Mouse (Mus musculus): ENCODE measurements around the gene Eid2. TPM values are rescaled to one million over a fixed set of nuclear protein-coding genes. Genes with fewer than 3 reads are reported as not detected.
A peak's percentile ranks its signal among the peaks of the same experiment; 100 is the strongest.

The Eid2 gene
- polyA plus RNA-seq, 1 experiment from 2014 or later = 3.2 TPM

GRCm38 (mm10) chr7:28255476-28255875, 12.2 kb upstream of the Eid2 start:
- Histone ChIP-seq H3K4me1 (replicated peaks; ENCODE audit: control insufficient read depth, insufficient read depth, low read length) (no peaks in the 10 kb centered on the region), H3K4me3 (ENCODE audit: low read depth, low read length) (no peak overlapping the region), H3K9ac (ENCODE audit: low read length) (no peak overlapping the region), H3K27ac (ENCODE audit: low read depth) (no peak overlapping the region), H3K27me3 (replicated peaks; ENCODE audit: control insufficient read depth, insufficient read depth, low read length) (no peaks in the 10 kb centered on the region), H3K9me3 (ENCODE audit: control insufficient read depth, low read length) (peaks cover 6% of the 10 kb centered on the region; the same call in 1 of the 2 replicates), H3K4me2 (ENCODE audit: low read length) (no peak overlapping the region), H3K36me3 (ENCODE audit: control insufficient read depth, insufficient read depth, low read length) (no peaks in the 10 kb centered on the region)
- DNase-seq (ENCODE audit: low spot score) = no peak
- 79% methylated on average over 6 of the region's 6 CpGs for WGBS
- ATAC-seq (replicated peaks; ENCODE audit: low FRiP score, low TSS enrichment, low read depth) = no peak

GRCm38 (mm10) chr7:28262861-28263260, 4.8 kb upstream of the Eid2 start:
- DNase-seq (ENCODE audit: low spot score) = no peak
- Histone ChIP-seq H3K4me2 (ENCODE audit: low read length) (no peak overlapping the region), H3K4me3 (ENCODE audit: low read depth, low read length) (no peak overlapping the region), H3K27ac (ENCODE audit: low read depth) (no peak overlapping the region), H3K4me1 (replicated peaks; ENCODE audit: control insufficient read depth, insufficient read depth, low read length) (no peaks in the 10 kb centered on the region), H3K9me3 (ENCODE audit: control insufficient read depth, low read length) (no peaks in the 10 kb centered on the region), H3K27me3 (replicated peaks; ENCODE audit: control insufficient read depth, insufficient read depth, low read length) (no peaks in the 10 kb centered on the region), H3K9ac (ENCODE audit: low read length) (no peak overlapping the region), H3K36me3 (ENCODE audit: control insufficient read depth, insufficient read depth, low read length) (no peaks in the 10 kb centered on the region)
- no peak for ATAC-seq (replicated peaks; ENCODE audit: low FRiP score, low TSS enrichment, low read depth)
- 40% methylated on average over 5 of the region's 5 CpGs for WGBS

- Histone ChIP-seq H3K9ac (ENCODE audit: low read length) (no peak overlapping the region), H3K27ac (ENCODE audit: low read depth) (no peak overlapping the region), H3K36me3 (ENCODE audit: control insufficient read depth, insufficient read depth, low read length) (no peaks in the 10 kb centered on the region), H3K27me3 (replicated peaks; ENCODE audit: control insufficient read depth, insufficient read depth, low read length) (no peaks in the 10 kb centered on the region), H3K9me3 (ENCODE audit: control insufficient read depth, low read length) (no peaks in the 10 kb centered on the region), H3K4me2 (ENCODE audit: low read length) (no peak overlapping the region), H3K4me1 (replicated peaks; ENCODE audit: control insufficient read depth, insufficient read depth, low read length) (peaks cover 3% of the 10 kb centered on the region), H3K4me3 (ENCODE audit: low read depth, low read length) (no peak overlapping the region)
- DNase-seq (ENCODE audit: low spot score) = peak; percentile 91
- no peak for ATAC-seq (replicated peaks; ENCODE audit: low FRiP score, low TSS enrichment, low read depth)
- WGBS = 9% methylated on average over 15 of the region's 15 CpGs
Observed at GRCm38 (mm10) chr7:28263786-28264185, 3.9 kb upstream of the Eid2 start.

- Histone ChIP-seq H3K9me3 (ENCODE audit: control insufficient read depth, low read length) (no peaks in the 10 kb centered on the region), H3K4me1 (replicated peaks; ENCODE audit: control insufficient read depth, insufficient read depth, low read length) (peaks cover 10% of the 10 kb centered on the region), H3K36me3 (ENCODE audit: control insufficient read depth, insufficient read depth, low read length) (0 out of 2 replicates have a peak, but pooled peaks cover 5% of the 10 kb centered on the region), H3K27ac (ENCODE audit: low read depth) (no peak overlapping the region), H3K4me2 (ENCODE audit: low read length) (no peak overlapping the region), H3K27me3 (replicated peaks; ENCODE audit: control insufficient read depth, insufficient read depth, low read length) (no peaks in the 10 kb centered on the region), H3K4me3 (ENCODE audit: low read depth, low read length) (no peak overlapping the region), H3K9ac (ENCODE audit: low read length) (no peak overlapping the region)
- ATAC-seq (replicated peaks; ENCODE audit: low FRiP score, low TSS enrichment, low read depth) (no peak), DNase-seq (ENCODE audit: low spot score) (no peak)
- WGBS = 87% methylated on average over 13 of the region's 13 CpGs
Observed at GRCm38 (mm10) chr7:28265391-28265790, 2.3 kb upstream of the Eid2 start.

- WGBS = under 1% methylated on average over 49 of the region's 62 CpGs
- peaks cover 12% of the 10 kb centered on the region for H3K36me3 ChIP-seq (ENCODE audit: control insufficient read depth, insufficient read depth, low read length)
- DNase-seq (ENCODE audit: low spot score) (peak; percentile 85), ATAC-seq (replicated peaks; ENCODE audit: low FRiP score, low TSS enrichment, low read depth) (peak; percentile 65)
- H3K9ac ChIP-seq (ENCODE audit: low read length) = peak overlapping the region; percentile 93
- H3K27me3 ChIP-seq (replicated peaks; ENCODE audit: control insufficient read depth, insufficient read depth, low read length) = no peaks in the 10 kb centered on the region
- no peaks in the 10 kb centered on the region for H3K9me3 ChIP-seq (ENCODE audit: control insufficient read depth, low read length)
- peak overlapping the region; percentile 68 for H3K4me2 ChIP-seq (ENCODE audit: low read length)
- H3K4me3 ChIP-seq (ENCODE audit: low read depth, low read length) = peak overlapping the region; percentile 76
- peaks cover 10% of the 10 kb centered on the region for H3K4me1 ChIP-seq (replicated peaks; ENCODE audit: control insufficient read depth, insufficient read depth, low read length)
- H3K27ac ChIP-seq (ENCODE audit: low read depth) = peak overlapping the region; percentile 84
Observed at GRCm38 (mm10) chr7:28268042-28268531, 406 bp downstream of the Eid2 start.

- ATAC-seq (replicated peaks; ENCODE audit: low FRiP score, low TSS enrichment, low read depth) = no peak
Observed at GRCm38 (mm10) chr7:28268576-28268975, 895 bp downstream of the Eid2 start.

GRCm38 (mm10) chr7:28269355-28269754, 1.7 kb downstream of the Eid2 start:
- no peaks in the 10 kb centered on the region for H3K27me3 ChIP-seq (replicated peaks; ENCODE audit: control insufficient read depth, insufficient read depth, low read length)
- no peak overlapping the region for H3K9ac ChIP-seq (ENCODE audit: low read length)
- no peak overlapping the region for H3K27ac ChIP-seq (ENCODE audit: low read depth)
- WGBS = 95% methylated on average over 12 of the region's 12 CpGs
- no peaks in the 10 kb centered on the region for H3K9me3 ChIP-seq (ENCODE audit: control insufficient read depth, low read length)
- H3K4me2 ChIP-seq (ENCODE audit: low read length) = peak overlapping the region; percentile 68; the same call in 1 of the 2 replicates
- no peak overlapping the region for H3K4me3 ChIP-seq (ENCODE audit: low read depth, low read length)
- peaks cover 12% of the 10 kb centered on the region for H3K36me3 ChIP-seq (ENCODE audit: control insufficient read depth, insufficient read depth, low read length)
- ATAC-seq (replicated peaks; ENCODE audit: low FRiP score, low TSS enrichment, low read depth) = no peak
- H3K4me1 ChIP-seq (replicated peaks; ENCODE audit: control insufficient read depth, insufficient read depth, low read length) = peaks cover 10% of the 10 kb centered on the region
- DNase-seq (ENCODE audit: low spot score) = no peak

More at GRCm38 (mm10) chr7:28268576-28268975, 895 bp downstream of the Eid2 start:
- Histone ChIP-seq H3K4me2 (ENCODE audit: low read length) (peak overlapping the region; percentile 68), H3K9ac (ENCODE audit: low read length) (peak overlapping the region; percentile 93), H3K4me1 (replicated peaks; ENCODE audit: control insufficient read depth, insufficient read depth, low read length) (peaks cover 10% of the 10 kb centered on the region), H3K4me3 (ENCODE audit: low read depth, low read length) (peak overlapping the region; percentile 76), H3K27me3 (replicated peaks; ENCODE audit: control insufficient read depth, insufficient read depth, low read length) (no peaks in the 10 kb centered on the region), H3K27ac (ENCODE audit: low read depth) (peak overlapping the region; percentile 84), H3K9me3 (ENCODE audit: control insufficient read depth, low read length) (no peaks in the 10 kb centered on the region), H3K36me3 (ENCODE audit: control insufficient read depth, insufficient read depth, low read length) (peaks cover 12% of the 10 kb centered on the region)
- WGBS = 22% methylated on average over 16 of the region's 16 CpGs
- DNase-seq (ENCODE audit: low spot score) = no peak

GRCm38 (mm10) chr7:28271761-28272160, 4.1 kb downstream of the Eid2 start:
- WGBS = 72% methylated on average over 3 of the region's 3 CpGs
- Histone ChIP-seq H3K9ac (ENCODE audit: low read length) (no peak overlapping the region), H3K4me1 (replicated peaks; ENCODE audit: control insufficient read depth, insufficient read depth, low read length) (peaks cover 10% of the 10 kb centered on the region), H3K36me3 (ENCODE audit: control insufficient read depth, insufficient read depth, low read length) (peaks cover 12% of the 10 kb centered on the region), H3K9me3 (ENCODE audit: control insufficient read depth, low read length) (no peaks in the 10 kb centered on the region), H3K4me3 (ENCODE audit: low read depth, low read length) (no peak overlapping the region), H3K27me3 (replicated peaks; ENCODE audit: control insufficient read depth, insufficient read depth, low read length) (no peaks in the 10 kb centered on the region), H3K4me2 (ENCODE audit: low read length) (no peak overlapping the region), H3K27ac (ENCODE audit: low read depth) (no peak overlapping the region)
- DNase-seq (ENCODE audit: low spot score) = no peak
- ATAC-seq (replicated peaks; ENCODE audit: low FRiP score, low TSS enrichment, low read depth) = no peak

GRCm38 (mm10) chr7:28277237-28277614, 9.5 kb downstream of the Eid2 start:
- Histone ChIP-seq H3K27me3 (replicated peaks; ENCODE audit: control insufficient read depth, insufficient read depth, low read length) (no peaks in the 10 kb centered on the region), H3K9me3 (ENCODE audit: control insufficient read depth, low read length) (no peaks in the 10 kb centered on the region), H3K4me1 (replicated peaks; ENCODE audit: control insufficient read depth, insufficient read depth, low read length) (peaks cover 5% of the 10 kb centered on the region), H3K27ac (ENCODE audit: low read depth) (no peak overlapping the region), H3K4me2 (ENCODE audit: low read length) (no peak overlapping the region; the same call in 1 of the 2 replicates), H3K36me3 (ENCODE audit: control insufficient read depth, insufficient read depth, low read length) (peaks cover 2% of the 10 kb centered on the region), H3K4me3 (ENCODE audit: low read depth, low read length) (no peak overlapping the region; the same call in 1 of the 2 replicates), H3K9ac (ENCODE audit: low read length) (no peak overlapping the region)
- no peak for DNase-seq (ENCODE audit: low spot score)
- ATAC-seq (replicated peaks; ENCODE audit: low FRiP score, low TSS enrichment, low read depth) = no peak
- 57% methylated on average over 8 of the region's 8 CpGs for WGBS
